Mouse (Mus musculus): ENCODE results near the gene Gprin1.

Gprin1 gene

GRCm38 (mm10) chr13:54716916-54717315, 32.8 kb downstream of the Gprin1 start:
- no peak for DNase-seq

GRCm38 (mm10) chr13:54714996-54715395, 34.7 kb downstream of the Gprin1 start:
- DNase-seq, result no peak

DNA sequence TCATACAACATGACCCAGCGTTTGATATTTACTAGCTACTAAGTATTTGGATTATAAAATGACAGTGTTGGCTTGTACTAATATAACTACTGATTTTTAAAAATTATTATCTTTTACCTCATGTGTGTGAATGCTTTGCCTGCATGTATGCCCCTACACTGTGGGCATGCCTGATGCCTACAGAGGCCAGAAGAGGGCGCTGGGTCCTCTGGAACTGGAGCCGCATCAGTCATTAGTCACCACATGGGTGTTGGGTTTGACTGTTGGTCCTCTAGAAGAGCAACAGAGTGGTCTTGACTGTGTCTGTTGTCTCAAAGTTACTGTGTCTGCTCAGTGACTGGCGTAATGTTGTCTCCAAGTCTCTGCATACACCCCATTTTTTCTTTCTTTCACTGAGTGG, 35.3 kb downstream of the Gprin1 start:
- DNase-seq, result no peak

GRCm38 (mm10) chr13:54710866-54711265, 38.8 kb downstream of the Gprin1 start:
- no peak for DNase-seq

DNA sequence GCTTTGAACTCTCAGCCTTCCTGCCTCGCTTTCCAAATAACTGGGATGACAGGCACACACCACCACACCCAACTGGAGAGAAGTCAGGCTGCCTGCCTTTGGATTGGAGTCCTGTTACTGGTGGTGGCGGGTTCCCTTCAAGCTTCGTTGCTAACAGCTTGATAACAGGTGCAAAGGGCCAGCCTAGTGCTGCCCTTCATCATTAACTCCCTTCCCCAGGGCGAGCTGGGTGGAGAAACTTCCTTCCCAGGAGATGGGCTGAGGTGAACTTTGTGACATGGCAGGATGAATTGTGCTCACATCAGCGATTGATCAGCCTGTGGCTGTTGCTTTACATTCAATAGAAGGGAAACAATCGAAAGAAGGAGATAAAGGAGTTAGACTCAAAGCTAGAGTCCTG, 44.8 kb downstream of the Gprin1 start:
- DNase-seq, result no peak

GRCm38 (mm10) chr13:54702507-54702906, 47.2 kb downstream of the Gprin1 start:
- no peak for DNase-seq

GRCm38 (mm10) chr13:54701243-54701642, 48.4 kb downstream of the Gprin1 start, which contains the start of gene Cdhr2:
Gene Cdhr2 (plus strand): TSS chr13:54701461.
- DNase-seq, result no peak

DNA sequence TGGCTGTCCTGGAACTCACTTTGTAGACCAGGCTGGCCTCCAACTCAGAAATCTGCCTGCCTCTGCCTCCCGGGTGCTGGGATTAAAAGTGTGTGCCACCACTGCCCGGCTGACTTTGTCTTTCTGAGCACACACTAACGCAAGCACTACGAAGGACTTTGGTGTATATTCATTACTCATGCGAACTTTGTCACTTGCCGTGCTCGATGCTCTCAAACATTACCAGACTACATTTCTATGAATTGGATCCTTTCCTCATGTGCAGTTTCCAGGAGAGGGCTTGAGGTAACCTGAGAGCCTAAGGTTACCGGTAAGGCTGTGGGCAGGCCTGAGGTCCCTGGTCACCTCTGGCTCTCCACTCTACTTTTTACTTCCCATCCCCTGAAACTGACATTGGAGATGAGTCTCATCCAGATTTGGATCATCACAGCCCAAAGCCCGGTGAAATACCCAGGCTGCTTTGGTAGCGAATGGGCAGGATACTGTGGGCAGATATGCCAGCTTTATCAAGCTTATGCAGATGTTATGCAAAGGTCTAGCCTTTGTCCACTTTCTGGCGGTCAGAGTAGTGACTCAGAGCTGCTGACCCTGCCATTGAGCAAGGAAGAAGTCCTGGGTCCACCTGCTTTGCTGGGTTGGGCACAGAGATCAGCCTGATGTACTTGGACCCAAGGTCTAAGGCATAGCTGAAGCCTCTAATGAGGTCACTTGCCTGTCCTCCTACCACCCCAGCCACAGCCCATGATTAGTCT, 54.0 kb downstream of the Gprin1 start:
- DNase-seq, result no peak

GRCm38 (mm10) chr13:54694348-54695060, 55.2 kb downstream of the Gprin1 start:
- no peak for DNase-seq

DNA sequence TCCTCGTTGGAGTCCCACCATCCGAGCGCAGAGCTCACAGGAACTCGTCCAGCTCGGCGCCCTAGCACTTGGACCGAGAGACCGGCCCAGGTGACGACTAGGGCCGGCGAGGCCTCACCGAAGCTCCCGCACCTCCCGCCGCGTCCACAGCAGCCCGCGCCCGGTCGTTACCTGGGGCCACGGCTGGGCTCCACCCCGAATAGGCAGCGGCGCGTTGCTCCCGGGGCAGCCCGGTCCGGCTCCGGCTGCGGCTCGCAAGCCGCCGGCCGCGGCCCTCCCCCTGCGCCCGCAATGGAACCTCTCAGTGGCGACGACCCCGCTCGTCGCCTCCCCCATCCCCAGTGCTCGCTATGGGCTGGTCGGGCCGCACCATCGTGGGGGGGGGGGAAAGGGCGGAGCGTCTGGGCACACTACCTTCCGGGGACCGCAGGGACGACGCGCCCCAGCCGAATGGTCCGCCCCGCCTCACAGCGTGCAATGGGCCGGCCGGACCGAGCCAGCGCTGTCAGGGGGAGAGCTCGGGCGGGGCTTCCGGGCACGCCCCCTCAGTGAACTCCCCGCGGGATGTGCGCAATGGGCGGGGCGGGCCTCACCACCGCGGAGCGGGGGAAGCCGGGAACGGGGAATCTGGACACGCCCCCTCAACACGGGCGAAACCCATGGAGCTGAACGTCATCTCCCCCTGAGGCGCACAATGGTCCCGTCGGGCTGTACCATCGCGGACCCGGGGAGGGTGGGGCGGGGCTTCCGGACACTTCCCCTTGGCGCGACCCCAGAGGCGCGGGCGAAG, 55.9 kb downstream of the Gprin1 start, which contains the start of gene Rnf44:
Gene Rnf44, minus strand, starts transcription at position 350 of the 790 bp plus-strand sequence.
- DNase-seq, result peak; percentile 99

DNA sequence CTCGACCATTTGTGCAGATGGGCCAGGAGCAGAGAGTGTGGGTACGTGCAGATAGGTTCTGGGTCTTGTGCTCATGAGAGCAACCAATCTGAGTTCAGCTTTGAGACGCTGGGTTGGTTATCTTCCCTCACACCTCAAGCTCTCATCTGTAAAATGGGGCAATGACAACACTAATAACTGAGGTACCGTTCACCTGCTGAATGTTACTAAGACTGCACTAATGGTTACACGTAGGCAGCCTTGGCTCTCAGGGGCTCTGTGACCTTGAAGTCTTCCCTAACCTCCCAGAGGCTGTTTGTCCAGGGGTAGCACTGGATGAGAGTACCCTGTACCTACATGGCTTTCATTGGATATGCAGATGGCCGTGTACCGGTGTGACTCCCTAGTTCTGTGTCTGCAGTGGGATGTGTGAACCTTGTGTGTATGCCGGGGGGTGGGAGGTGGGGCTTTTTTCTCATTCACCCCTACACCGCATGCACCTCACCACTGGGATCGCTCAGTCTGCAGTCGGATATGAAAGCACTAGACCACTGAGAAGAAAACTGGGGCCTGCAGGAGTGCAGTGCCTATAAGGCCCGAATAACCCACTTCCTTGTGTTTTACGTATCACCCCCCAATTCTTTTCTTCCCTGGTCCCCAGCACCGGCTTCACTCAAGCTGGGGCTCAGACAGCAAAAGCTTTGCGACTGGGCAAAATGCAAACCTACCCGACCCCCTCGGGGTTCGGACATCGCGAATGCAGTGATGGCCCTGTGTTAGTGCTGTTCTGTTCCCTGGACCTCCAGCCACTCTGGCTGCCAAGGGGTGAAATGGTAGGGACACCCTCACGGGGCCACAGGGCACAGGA, 56.7 kb downstream of the Gprin1 start:
- no peak for DNase-seq

GRCm38 (mm10) chr13:54691737-54692136, 57.9 kb downstream of the Gprin1 start:
- no peak for DNase-seq

GRCm38 (mm10) chr13:54690151-54690740, 59.4 kb downstream of the Gprin1 start:
- no peak for DNase-seq

DNA sequence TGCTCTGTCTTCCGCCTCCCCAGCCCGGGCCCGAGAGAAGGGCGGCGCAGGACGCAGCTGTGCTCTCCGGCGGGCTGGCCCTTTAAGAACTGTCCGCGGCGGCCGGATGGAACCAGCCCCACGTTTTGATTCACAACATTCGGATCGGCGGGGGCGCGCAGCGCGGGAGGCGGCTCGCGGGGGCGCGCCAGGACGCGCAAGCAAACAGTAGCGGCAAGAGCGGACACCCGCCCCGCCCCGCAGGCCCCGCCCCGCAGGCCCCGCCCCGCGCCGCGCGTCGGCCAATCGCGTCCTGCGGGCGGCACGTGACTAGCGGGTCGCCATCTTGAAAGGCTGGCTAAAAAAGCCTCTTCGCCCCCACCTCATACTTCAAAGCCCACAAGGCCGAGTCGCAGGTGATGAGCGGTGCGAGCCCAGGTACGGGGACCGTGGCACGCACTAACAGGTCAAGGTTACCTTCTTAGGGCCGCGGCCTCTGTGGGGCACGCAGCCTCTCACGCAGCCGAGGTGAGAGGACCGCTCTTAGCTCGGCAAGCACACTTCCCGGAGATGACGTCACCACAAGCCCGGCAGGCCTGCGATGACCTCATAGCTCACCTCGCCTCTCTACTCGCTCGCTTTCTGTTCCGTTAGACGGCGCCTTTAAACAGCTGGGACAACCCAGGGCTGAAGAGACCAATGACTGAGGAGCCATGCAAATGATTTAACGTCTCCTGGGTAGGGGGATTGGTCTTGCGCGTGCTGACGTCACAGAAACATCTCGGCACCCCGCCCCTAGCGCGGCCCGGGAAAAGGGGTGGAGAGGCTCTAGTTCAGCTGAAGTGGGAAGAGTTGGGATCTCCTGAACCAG, 61.9 kb downstream of the Gprin1 start:
- peak; percentile 97 for DNase-seq

GRCm38 (mm10) chr13:54687096-54687495, 62.6 kb downstream of the Gprin1 start:
- peak; percentile 83 for DNase-seq
